Mouse (Mus musculus) stomach, postnatal 0 days (tissue): ENCODE measurements at regions not wholly inside any gene's neighbourhood (a gene's known extent, or its start where the extent isn't known, plus 50 kb on each side); places are given as distances from the start of the nearest gene placed in this dataset.

ENCODE experiments used
- CTCF ChIP-seq: IDR thresholded peaks from 2 replicates; pipeline ENCODE4 v1.5.1; 2016; ENCODE audit warnings: antibody characterized with exemption, low read depth, mild to moderate bottlenecking, moderate library complexity
- EP300 ChIP-seq: optimal IDR thresholded peaks from 2 replicates; pipeline ENCODE3; 2016; ENCODE audit warnings: antibody characterized with exemption

GRCm38 (mm10) chr9:43961431-43961830 is 81.8 kb upstream of the Thy1 start:
- TF ChIP-seq CTCF: no peak
- no peak for TF ChIP-seq EP300
